ENCODE assay signal across 8 mouse cellular contexts in the genomic region with DNA sequence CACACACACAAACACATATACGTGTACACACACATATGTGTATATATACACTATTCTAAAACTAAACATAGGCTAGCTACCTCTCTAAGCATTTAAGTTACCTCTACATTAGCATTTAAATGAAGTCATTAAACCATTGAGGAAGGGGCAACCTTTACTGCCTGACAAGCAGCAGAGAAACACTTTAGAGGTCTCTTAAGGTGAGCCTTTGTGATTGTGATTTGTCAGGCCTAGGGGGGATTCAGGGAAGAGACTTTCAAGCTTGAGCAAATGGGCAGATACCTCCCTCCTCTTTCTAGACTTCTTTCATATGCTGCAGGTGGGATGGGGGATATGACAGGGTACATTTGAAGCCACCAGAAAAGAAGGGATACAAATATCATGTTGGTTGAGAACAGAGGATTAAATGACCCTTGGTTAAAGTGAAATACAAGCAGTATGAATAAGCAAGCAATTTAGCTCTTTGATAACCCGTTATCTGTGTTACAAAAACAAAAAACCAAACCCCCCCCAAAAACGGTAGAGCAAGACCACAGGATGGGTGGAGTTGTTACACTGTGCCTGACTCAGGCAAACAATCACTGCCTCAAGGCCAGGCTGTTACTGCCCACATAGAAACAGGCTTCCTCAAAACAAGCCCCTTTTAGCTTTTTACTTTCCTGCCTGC. TPM values are rescaled to one million over a fixed set of nuclear protein-coding genes. Genes with fewer than 3 reads are reported as not detected.
A peak's percentile ranks its signal among the peaks of the same experiment; 100 is the strongest.
DNase-seq lines count a peak whose midpoint lies in the region; ATAC-seq lines count a peak whose summit lies in the region.

No protein-coding gene starts in this region.

- no peak overlapping the region for H3K9ac ChIP-seq in forebrain, embryonic 16.5 days (replicated peaks; ENCODE audit: low read depth, low read length)
- H3K9ac ChIP-seq in liver, embryonic 11.5 days (ENCODE audit: low read depth, low read length) = peak overlapping the region; percentile 74
- H3K9ac ChIP-seq in neural tube, embryonic 14.5 days (replicated peaks; ENCODE audit: low read depth, low read length) = no peak overlapping the region

- peak overlapping the region; percentile 99; the same call in 1 of the 2 replicates for H3K27ac ChIP-seq in forebrain, embryonic 16.5 days (ENCODE audit: low read length)
- peak overlapping the region; percentile 87; the same call in 1 of the 2 replicates for H3K27ac ChIP-seq in liver, embryonic 11.5 days (ENCODE audit: low read depth, low read length)
- no peak overlapping the region for H3K27ac ChIP-seq in neural tube, embryonic 14.5 days (ENCODE audit: low read depth, low read length)

- no peak for ATAC-seq in forebrain, embryonic 16.5 days
- ATAC-seq in liver, embryonic 11.5 days (replicated peaks; ENCODE audit: low FRiP score) = no peak; the same call in 1 of the 2 replicates
- ATAC-seq in neural tube, embryonic 14.5 days (ENCODE audit: low read depth) = no peak

- peak; percentile 86 for DNase-seq in heart, adult 11 months
- DNase-seq in heart, postnatal 4 days = no peak
- peak; percentile 68 for DNase-seq in MEL-GATA-1-ER (ENCODE audit: extremely low read depth, low read depth)
- DNase-seq in liver, embryonic 11.5 days (ENCODE audit: low spot score) = no peak
- DNase-seq in left cerebral cortex, adult 8-10 months (ENCODE audit: low spot score in 2 of 2) = no peak
- no peak for DNase-seq in right cerebral cortex, postnatal 4 days

- no peaks in the 10 kb centered on the region for H3K9me3 ChIP-seq in forebrain, embryonic 16.5 days (ENCODE audit: control insufficient read depth, low read length)
- H3K9me3 ChIP-seq in liver, embryonic 11.5 days (ENCODE audit: control insufficient read depth, low read length) = no peaks in the 10 kb centered on the region
- H3K9me3 ChIP-seq in neural tube, embryonic 14.5 days (ENCODE audit: control insufficient read depth, low read length) = no peaks in the 10 kb centered on the region

- peak overlapping the region; percentile 83 for H3K4me2 ChIP-seq in forebrain, embryonic 16.5 days (ENCODE audit: low read length)
- peak overlapping the region; percentile 93 for H3K4me2 ChIP-seq in liver, embryonic 11.5 days
- H3K4me2 ChIP-seq in neural tube, embryonic 14.5 days (ENCODE audit: low read depth, low read length) = peak overlapping the region; percentile 55; the same call in 1 of the 2 replicates

- H3K4me3 ChIP-seq in forebrain, embryonic 16.5 days (replicated peaks; ENCODE audit: low read length) = peak overlapping the region; percentile 98
- H3K4me3 ChIP-seq in liver, embryonic 11.5 days (ENCODE audit: low read depth, low read length) = peak overlapping the region; percentile 80
- no peak overlapping the region; the same call in 1 of the 2 replicates for H3K4me3 ChIP-seq in neural tube, embryonic 14.5 days (ENCODE audit: low read depth, low read length)

- 73% methylated on average over 3 of the region's 3 CpGs for WGBS in forebrain, embryonic 16.5 days
- WGBS in liver, embryonic 11.5 days = 50% methylated on average over 3 of the region's 3 CpGs
- WGBS in neural tube, embryonic 14.5 days = 68% methylated on average over 3 of the region's 3 CpGs

- no peaks in the 10 kb centered on the region for H3K36me3 ChIP-seq in forebrain, embryonic 16.5 days (ENCODE audit: control insufficient read depth, insufficient read depth)
- peaks cover 1% of the 10 kb centered on the region; the same call in 1 of the 2 replicates for H3K36me3 ChIP-seq in liver, embryonic 11.5 days (ENCODE audit: control insufficient read depth, insufficient read depth, low read length)
- H3K36me3 ChIP-seq in neural tube, embryonic 14.5 days (ENCODE audit: control insufficient read depth, insufficient read depth, low read length) = no peaks in the 10 kb centered on the region

- H3K27me3 ChIP-seq in forebrain, embryonic 16.5 days (replicated peaks; ENCODE audit: control insufficient read depth, insufficient read depth, low read length) = no peaks in the 10 kb centered on the region
- H3K27me3 ChIP-seq in liver, embryonic 11.5 days (replicated peaks; ENCODE audit: control insufficient read depth, insufficient read depth, low read length) = no peaks in the 10 kb centered on the region
- H3K27me3 ChIP-seq in neural tube, embryonic 14.5 days (ENCODE audit: control insufficient read depth, insufficient read depth, low read length) = peaks cover 2% of the 10 kb centered on the region; the same call in 1 of the 2 replicates

- peaks cover 21% of the 10 kb centered on the region for H3K4me1 ChIP-seq in forebrain, embryonic 16.5 days (replicated peaks; ENCODE audit: control insufficient read depth, insufficient read depth, low read length)
- peaks cover 16% of the 10 kb centered on the region for H3K4me1 ChIP-seq in liver, embryonic 11.5 days (replicated peaks; ENCODE audit: control insufficient read depth, insufficient read depth, low read length)
- peaks cover 14% of the 10 kb centered on the region; the same call in 1 of the 2 replicates for H3K4me1 ChIP-seq in neural tube, embryonic 14.5 days (ENCODE audit: control insufficient read depth, insufficient read depth, low read length)

RNA-seq across cellular contexts. Expression of a gene that starts 1.2 kb away (rescaled TPM):
- total RNA-seq in heart, postnatal 4 days (2021) = 10 to 100 TPM; 49.7 to 56.8 TPM
- 97.3 and 102 TPM in 2 replicates for polyA plus RNA-seq in forebrain, embryonic 16.5 days (2015; fragmentation: Nextera tagmentation; extraction: Ambion mirVana)
- polyA plus RNA-seq in liver, embryonic 11.5 days (2014; fragmentation: Nextera tagmentation; extraction: Ambion mirVana) = 88.0 and 96.4 TPM in 2 replicates
- polyA plus RNA-seq in neural tube, embryonic 14.5 days (2014; fragmentation: Nextera tagmentation; extraction: Ambion mirVana) = 85.9 and 99.7 TPM in 2 replicates
- 10 to 100 TPM; 43.1 to 51.0 (median 47.2) TPM for total RNA-seq in left cerebral cortex, adult 8-10 months (2022)

Comparison
In these comparisons a context has a peak if more than half of its experiments do, and no peak if none do; other contexts are left out.
1. DNase-seq: peak in heart, adult 11 months (single experiment) and MEL-GATA-1-ER (single experiment); none in heart, postnatal 4 days (single experiment), liver, embryonic 11.5 days (single experiment), left cerebral cortex, adult 8-10 months (0 of 2) and right cerebral cortex, postnatal 4 days (single experiment).
2. Peak in every context shown above with its lines, with median percentiles within 50 percentile points of each other: H3K4me2 ChIP-seq.